Mouse (Mus musculus) adrenal gland, postnatal 10 days (tissue): ENCODE measurements around the gene Abcc12. TPM values are rescaled to one million over a fixed set of nuclear protein-coding genes. Genes with fewer than 3 reads are reported as not detected.

Experiments
- DNase-seq: peaks from one replicate; pipeline ENCODE4 v3.0.0; 2021; ENCODE audit warnings: mixed read lengths
- long read RNA-seq, 2 experiments: library from polyadenylated mRNA; stranded (forward); transcript quantifications; one replicate each; pipeline ENCODE4 v2.0.0; 2021
- total RNA-seq, 2 experiments: library from RNA; stranded (reverse); gene quantifications; 2 replicates each; pipeline ENCODE4 v1.2.3; 2021

The Abcc12 gene
- total RNA-seq: under 1 TPM; 0.18 to 0.21 TPM
- long read RNA-seq, experiment 1: 0 reads
- long read RNA-seq, experiment 2: 0 reads

DNA sequence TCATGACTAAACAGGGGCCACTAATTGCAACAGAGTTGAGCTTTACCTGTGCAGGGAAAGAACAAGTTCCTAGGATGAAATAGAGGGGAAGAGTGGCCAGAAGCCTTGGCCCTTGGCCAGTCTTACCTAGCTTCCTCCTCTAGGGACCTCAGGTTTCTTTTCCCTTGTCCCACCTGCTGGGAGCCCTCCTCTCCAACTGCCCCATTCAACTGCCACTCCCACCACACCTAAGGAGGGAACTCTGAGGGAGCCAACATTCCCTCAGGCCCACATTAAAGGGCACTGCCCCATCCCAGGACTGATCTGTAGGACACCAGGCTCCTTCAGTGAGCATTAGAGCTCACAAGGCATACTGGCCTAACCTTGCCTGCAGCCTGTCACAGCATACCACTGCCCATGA, at the start of gene Abcc12:
Gene Abcc12 (minus strand): TSS at position 229 of the 400 bp plus-strand sequence.
- DNase-seq: no peak

DNA sequence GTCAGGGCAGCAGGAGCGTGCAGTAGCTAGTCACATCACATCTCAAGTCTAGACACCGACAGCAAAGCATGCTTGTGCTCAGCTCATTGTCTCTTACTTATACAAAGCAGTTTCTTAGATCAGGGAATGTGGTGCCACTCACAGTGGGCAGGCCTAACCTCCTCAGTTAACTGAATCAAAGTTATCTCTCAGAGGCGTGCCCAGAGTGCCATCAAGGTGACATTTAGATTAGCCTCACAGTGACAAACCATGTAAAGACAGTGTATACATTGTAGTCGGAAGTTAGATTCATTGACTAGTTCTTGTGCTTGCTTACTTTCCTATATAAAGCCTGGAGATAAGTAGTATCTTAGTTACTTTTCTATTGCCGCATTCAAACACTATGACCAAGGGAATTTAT, 49.7 kb upstream of the Abcc12 start:
- DNase-seq: no peak

DNA sequence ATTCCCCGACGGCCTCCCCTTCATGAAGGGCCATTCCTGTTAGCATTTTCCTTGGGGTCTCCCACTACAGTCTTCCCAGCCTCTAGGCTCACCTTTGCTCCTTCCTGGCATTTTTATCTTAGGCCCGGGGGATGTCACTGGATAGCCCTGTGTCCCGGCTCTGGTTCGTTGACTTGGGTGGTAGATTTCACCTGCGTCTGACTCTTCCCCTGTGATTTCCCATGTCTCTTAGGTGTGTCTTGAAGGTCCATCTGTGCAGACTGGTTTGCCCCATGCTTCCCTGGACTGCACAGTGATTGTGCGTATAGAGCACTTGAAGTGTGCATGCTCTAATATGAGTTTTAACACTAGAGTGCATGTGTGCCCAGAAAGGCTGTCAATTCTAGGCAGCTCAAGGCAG, 44.4 kb upstream of the Abcc12 start:
- DNase-seq: peak; percentile 15

DNA sequence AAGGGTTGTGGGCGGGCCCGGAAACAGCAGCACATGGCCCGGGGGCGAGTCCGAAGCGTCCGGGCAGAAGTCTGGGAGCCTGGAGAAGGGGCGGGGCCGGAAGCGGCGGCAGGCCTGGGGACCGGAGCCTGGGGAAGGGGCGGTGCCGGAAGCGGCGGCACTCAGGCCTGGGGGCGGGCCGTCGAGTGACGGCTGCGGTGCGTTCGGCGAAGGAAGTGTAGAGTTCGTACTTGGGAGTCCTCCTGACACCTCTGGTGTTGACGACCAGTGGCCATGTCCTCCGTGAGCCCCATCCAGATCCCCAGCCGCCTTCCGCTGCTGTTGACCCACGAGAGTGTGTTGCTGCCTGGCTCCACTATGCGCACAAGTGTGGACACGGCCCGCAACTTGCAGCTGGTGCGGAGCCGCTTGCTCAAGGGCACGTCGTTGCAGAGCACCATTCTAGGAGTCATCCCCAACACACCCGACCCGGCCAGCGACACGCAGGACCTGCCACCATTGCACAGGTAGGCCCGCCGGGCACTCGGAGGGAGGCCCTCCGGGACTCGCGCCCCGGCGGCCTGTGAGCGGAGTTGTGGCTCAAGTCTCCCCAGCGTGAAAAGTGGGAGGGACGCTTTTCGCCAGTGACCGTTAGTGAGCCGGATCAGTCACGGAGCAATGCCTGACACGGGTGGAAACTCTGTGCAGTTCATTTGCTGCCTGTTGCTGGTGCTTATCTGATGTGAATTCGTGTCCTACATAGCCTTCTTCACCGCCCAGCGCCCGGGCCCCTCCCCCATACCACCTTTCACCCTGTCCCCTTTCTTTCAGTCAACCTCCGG, 43.6 kb upstream of the Abcc12 start, which contains the start of gene Lonp2:
Gene Lonp2 (plus strand): TSS at position 133 of the 821 bp plus-strand sequence.
- DNase-seq: peak; percentile 99

DNA sequence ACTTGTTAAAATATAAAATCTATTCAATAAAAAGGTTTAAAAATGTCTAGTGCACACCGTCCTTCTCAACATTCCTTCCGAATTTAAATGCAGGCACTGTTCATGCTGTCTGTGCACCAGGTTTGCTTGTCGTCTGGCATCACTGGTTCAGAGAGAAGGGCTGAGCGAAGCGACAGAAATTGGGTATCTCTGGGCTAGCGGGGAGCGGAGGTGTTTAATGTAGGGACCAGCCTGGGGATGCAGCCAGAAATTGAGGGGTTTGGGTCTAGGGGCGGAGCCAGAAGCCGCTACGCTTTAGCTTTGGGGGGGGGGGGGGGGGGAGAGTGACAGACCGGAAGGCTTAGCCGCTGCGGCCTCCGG, 43.0 kb upstream of the Abcc12 start:
- no peak for DNase-seq

DNA sequence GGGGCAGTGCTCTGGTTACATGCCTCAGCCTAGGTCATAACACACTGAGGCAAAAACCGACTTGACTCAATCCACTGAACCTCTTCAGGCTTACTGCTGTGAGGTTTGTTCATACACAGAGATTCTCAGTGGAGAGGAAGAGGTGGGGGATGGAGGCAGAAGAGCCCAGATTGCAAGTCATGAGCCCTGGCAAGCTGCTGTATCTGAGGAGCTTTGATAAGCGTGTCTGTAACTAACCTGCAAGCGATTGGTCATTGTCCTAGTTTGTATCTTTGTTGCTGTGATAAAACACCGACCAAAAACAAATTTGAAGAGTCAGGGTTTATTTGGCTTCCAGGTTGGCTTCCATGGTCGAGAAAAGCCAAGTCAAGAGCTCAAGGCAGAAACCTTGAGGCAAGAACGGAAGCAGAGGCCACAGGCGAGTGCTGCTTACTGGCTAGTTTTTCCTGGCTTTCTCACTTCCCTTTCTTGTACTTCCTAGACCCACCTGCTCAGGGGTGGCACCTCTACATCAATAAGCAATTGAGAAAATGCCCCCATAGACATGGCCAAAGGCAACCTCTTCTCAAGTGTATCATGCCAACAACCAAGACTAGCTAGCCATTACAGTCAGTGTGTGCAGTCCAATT, 37.4 kb upstream of the Abcc12 start:
- no peak for DNase-seq

DNA sequence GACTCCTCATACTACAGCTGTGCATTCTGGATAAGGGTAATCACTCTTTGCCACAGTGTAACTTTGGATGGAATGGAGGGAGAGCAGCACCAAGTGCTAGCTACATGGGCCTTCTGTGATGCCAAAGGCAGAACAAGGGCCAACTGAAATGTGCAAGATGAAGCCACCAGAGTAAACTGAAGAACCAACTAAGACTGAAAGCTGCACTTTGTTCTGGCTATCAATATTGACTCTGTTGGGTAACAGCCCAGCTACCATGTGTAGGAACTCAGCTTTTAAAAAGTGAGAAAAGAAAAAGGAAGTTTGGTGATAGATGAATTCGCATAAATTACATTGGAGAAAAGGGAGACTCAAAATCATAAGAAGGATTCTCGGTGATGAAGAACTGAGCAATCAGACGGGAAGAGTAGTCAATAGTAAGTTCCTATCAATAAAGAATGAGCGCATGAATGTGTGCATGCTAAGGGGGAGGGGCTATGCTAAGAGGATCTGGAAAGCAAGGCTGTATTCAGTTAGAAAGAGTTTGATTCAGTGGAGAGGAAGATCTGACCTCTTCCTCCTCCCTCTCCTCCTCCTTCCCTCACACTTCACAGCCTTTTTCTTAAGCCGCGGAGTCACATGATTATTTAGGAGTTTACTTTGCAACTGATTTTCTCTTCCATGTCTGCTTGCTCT, 34.7 kb upstream of the Abcc12 start:
- DNase-seq: no peak

DNA sequence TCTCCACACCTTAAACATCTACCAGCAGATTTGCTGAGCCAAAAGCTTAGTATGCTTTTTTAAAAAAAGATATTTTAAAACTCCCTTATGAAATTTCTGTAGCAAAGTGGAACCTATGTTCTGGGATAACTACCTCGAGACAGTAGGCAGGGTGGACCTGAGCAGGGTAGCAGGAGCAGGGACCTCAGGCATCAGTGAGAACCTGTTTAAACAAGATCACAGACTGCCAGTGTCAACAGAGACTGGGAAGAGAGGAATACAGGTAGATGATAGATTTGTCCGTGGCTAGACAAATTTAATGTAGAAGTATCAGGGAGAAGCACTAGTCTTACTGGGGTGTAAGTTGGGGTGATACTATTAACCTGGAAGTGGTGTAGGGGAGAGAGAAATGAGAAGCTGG, 33.3 kb upstream of the Abcc12 start:
- no peak for DNase-seq

DNA sequence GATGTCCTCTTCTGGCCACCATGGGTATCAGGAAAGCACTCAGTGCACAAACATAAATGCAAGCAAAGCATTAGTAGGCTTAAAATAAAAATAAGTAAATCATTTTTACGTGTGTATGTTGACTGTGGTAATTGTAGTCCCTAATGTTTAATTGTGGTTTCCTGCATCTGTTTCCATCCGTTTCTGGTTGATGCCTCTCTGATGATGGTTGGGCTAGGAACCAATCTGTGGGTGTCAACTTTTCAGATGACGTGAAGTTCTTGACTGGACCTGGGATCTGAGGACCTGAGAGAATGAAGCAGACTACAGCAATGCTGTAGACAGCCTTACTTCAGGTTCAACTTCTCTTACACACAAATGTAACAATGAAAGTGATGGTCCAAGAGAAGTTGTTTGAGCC, 24.2 kb upstream of the Abcc12 start:
- no peak for DNase-seq

DNA sequence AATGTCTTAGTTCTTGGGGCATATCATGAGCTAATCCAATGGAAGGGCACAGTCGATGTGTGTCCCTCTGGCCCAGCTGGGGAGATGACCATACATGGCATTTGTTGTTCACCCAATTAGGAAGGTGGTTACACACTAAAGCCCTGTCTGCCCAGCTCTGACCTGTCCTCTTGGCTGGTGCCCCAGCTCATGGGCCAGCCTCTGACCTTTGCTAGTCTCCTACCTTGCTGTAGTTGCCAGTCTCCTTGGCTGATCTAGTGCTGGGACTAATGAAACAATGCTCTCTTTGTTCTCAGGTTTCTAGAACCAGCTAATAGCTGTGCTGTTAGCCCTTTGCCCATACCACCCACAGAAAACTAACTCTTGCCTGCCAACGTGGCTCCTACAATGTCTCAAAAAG, 22.7 kb upstream of the Abcc12 start:
- no peak for DNase-seq

DNA sequence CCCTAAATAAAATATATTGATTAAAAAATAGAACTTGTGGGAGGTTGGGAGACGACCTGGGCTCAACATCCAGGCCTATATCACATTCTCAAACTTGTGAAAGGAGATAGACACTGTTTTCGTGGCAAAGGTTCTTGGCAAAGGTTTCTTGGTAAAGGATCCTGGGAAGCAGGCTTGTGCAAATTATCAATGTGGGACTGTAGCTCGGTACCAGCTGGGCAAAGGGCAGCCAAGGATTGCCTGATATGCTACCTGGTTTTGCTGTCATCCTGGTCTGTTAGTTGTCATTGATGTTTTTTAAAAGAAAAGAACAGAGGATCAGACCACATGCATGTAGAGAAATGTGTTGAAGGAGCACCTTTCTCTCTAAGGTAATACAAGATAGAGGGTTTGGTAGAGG, 19.8 kb upstream of the Abcc12 start:
- DNase-seq: no peak

DNA sequence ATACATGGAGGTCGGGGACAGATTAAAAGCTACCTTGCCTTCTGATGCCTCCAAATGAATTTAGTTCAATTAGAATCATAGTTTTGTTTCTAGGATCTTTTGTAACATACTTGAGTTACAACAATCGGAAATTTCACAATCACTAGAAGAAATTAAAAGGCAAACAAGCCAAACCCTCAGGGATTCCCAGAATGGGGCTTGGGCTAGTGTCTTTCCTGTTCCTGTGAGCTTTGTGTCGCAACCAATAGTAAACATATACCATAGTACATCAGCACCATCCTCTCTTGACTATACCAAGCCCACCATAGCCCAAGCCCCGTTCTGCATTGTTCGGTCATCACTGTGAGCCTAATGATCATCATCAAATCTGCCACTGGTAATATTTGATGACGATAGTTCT, 18.8 kb upstream of the Abcc12 start:
- no peak for DNase-seq

DNA sequence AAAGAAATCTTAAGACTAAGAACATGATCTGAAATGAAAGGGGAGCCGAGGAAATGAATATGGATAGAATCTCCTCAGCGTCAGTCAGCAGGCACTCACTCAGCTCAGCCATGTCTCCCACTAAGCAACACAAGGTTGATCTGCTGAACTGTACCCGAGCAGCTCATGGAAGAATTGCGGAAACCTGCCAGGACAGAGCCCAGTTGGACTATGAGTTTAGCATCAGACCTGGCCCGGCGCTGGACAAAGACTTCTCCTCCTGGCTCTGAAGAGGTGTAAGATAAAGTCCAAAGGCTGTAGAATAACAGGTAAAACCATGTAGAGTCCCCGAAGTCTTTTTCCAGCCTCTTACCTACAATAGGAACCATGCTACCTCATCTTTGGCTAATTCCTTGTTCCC, 17.2 kb upstream of the Abcc12 start:
- DNase-seq: no peak

DNA sequence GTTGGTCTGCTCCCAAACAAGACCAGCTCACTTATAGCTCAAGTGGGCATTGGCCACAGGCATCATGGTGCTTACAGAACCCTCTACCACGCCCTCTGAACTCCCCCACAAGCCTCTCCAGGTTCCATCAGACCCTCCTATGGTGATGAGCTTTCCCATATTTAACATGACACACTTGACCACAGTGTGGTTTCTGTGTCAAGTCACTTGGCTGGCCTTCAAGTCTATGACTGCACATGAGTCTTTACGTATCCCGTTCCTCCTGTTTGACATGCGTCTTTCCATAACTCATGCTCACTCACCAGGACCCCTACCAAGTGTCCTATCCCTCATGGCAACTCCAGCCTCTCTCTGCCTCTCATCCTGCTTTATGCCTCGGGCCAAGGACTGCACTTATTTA, 15.2 kb upstream of the Abcc12 start:
- no peak for DNase-seq

DNA sequence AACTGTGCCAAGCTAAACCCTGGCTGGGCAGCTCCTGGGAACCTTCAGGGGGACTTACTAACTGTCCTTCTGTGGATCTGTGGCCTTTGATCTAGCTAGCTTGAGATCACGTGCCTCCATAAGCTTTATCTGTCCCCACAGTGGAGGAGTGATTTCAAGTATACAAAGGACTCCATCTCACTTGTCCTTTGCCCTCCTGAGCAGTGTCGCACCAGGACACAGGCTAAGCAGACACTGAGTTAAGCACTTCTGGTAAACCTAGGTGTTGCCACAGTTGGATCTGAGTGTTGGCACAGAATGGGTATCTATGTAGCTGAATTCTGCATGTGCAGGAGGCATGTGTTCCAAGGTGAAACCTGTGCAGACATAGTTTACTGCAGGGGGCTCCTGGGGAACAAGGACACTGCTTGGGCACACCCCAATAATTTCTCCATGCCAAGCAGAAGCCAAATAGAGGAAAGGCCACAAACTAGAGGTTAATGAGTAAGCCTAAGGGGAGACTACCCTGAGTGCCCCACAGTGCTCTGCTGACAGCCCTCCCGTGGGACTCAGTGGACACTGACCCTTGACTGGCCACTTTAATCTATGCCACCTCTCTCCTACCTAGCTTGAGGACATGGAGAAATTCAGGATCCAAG, 13.8 kb upstream of the Abcc12 start:
- no peak for DNase-seq

DNA sequence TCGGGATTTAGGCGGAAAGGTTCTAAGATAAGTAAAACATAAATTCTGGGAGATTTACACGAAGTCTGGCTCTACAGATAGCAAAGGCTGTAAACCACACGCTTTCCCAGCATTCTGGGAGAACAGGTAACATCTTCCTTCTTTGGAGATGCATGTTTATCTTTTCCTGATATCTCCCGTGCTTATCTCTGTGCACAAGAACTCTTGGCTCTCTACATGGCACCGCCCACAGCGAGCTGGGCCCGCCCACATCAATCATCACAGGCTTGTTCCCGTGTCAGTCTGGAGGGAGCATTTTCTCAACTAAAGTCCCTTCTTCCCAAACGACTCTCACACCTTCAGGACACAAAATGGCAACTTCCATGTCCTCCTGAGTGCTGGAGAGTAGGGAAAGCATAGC, 12.6 kb upstream of the Abcc12 start:
- DNase-seq: no peak

DNA sequence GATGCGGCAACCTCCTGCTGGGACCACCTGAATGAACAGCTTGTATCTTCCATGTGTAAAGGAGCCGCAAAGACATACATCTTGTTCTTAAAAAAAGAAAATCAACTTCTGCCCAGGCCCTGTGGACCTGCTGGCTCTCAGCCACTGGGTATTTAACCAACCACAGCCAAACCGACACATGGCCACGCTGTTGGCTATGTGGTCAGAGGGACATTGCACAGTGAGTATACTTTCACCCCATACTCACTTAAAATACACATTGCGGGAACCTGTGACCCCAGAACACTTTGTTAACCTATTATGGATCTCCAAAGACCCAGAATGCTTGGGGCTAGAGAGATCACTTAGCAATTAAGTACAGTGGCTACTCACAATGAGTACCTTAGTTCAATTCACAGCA, 7.9 kb upstream of the Abcc12 start:
- DNase-seq: no peak

DNA sequence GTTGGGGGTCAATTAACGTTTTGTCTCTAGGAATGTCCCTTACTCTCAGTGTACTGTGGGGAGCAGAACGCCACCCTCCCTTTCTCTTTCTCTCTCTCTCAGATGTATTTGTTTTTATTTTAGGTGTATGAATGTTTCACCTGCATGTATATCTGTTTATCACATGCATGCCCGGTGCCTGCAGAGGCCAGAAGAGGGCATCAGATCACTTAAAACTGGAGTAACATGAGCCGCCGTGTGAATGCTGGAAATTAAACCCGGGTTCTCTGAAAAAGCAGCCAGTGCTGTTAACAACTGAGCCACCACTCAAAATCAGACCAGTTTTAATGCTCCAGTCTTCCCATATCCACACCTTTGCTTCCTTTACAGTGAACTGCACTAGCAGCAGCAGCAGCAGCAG, 6.2 kb upstream of the Abcc12 start:
- peak; percentile 24 for DNase-seq

DNA sequence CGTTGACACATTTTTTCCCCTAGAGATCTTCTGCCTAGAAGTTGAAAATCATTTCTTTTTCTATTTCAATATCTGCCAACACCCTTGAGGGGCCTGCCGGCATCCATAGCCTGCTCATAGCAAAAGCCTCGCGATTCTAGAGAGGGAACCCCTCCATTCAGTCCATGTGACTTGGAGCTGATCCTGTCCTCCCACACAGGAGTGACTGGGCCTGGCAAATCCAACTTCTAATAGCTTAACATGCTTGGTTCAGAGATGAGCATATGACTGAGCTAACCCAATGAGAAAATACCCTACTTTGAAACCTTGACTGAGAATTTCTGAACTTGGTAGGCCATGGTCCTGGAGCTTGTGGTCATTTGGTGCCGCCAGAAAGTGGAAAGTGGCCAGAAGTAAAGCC, 5.6 kb upstream of the Abcc12 start:
- no peak for DNase-seq

DNA sequence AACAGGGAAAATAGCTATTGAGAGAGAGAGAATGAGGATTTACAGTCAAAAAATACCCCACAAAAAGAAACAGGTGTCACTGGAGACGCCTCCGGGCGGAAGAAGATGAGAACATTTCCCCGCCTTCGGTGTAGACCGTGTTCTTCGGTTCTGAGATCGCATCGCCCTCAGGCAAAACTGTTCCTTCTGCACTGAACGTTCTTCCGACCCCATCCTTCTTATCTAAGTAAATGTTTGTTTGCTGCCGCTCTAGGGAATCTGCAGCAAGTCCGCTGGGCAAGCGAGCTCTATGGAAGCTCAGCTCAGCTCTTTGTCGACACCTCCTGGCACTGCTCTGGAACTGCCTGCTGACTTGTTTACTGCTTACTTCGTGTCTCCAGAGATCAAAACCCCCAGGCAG, 5.0 kb upstream of the Abcc12 start:
- peak; percentile 82 for DNase-seq

DNA sequence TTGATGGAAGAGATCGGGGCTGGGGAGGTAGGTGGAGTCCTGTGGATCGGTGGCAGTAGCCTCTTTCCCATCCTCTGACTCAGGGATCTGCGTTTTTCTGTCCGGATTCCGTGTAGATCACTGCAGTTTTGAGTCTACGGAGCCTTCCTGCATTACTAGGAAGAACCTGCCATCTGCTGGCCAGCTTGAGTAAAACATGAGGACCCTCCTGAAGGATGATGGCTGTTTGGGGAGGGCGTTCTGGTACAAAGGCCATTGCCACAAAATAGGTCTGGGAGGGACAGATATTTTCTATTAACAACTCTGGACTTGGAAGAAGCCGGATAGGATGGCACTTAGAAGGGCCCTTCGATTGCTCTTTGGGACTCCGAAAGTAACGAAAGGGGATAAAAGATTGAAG, 4.6 kb upstream of the Abcc12 start:
- peak; percentile 87 for DNase-seq

DNA sequence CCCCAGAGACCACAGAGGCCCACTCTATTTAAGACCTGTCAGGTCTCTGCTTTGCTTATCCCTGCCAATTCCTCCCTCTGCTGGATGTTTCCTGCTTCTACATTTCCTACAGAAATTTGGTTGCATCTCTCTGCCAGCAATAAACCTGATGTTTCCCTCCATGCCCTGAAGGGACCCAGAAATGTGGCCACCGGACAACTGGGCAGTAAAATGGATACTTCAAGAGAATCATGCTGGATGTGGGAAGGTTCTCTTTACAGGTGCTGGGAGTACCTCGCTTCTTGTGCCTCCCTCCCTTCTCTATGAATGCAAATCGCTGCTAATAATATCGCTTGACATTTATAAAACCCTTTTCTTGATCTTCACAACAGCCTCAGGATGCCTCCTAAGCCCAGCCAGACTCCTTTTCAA, 1.4 kb upstream of the Abcc12 start:
- DNase-seq: no peak

DNA sequence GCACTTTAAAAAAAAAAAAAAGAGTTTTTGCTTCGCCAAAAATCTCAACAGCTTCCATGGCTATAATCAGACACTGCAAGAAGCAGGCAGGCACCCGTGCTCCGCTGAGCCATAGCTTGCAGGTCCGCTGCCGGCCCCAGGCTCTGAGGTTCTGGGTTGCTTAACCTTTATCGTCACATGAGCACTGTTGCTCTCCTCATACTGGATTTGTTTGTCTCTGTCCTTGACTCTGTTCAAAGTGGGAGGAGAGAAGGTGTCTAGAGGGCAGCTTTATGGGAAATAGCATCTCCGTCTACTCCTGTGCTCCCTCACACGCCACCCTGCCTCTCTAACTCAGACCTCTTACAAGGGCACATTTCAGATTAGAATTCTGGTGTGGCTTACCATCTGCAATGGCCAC, 1.8 kb downstream of the Abcc12 start:
- no peak for DNase-seq
